Mouse (Mus musculus) G1E (cell line): ENCODE measurements at regions not wholly inside any gene's neighbourhood (a gene's known extent, or its start where the extent isn't known, plus 50 kb on each side); places are given as distances from the start of the nearest gene placed in this dataset.
"Not testable (repeated sequence)": the region's sequence is repeated elsewhere in the genome, so short reads cannot be mapped to it uniquely, and the experiment has no call there.

Experiments used
- ATAC-seq: 2 replicates; pipeline ENCODE4 v1.8.0; 2016; ENCODE audit warnings: mild to moderate bottlenecking; ENCODE audit not compliant: insufficient number of reproducible peaks, poor library complexity, low FRiP score, severe bottlenecking; ENCODE audit errors: extremely low read depth
- DNase-seq: peaks from one replicate; pipeline ENCODE4 v3.0.0; 2012; ENCODE audit warnings: low spot score
- H3K27me3 ChIP-seq: 2 replicates; pipeline ENCODE4 v1.6.1; 2012; ENCODE audit warnings: mild to moderate bottlenecking, low read length, inconsistent platforms; ENCODE audit not compliant: insufficient read depth
- H3K36me3 ChIP-seq: replicated peaks from 2 replicates; pipeline ENCODE3; 2012; ENCODE audit warnings: mild to moderate bottlenecking, inconsistent platforms
- H3K4me1 ChIP-seq: 2 replicates; pipeline ENCODE4 v1.6.1; 2012; ENCODE audit warnings: low read depth, low read length, inconsistent platforms, mixed read lengths; ENCODE audit not compliant: insufficient read depth
- H3K4me3 ChIP-seq: 2 replicates; pipeline ENCODE4 v1.5.1; 2012; ENCODE audit warnings: low read depth, mild to moderate bottlenecking, inconsistent platforms, low read length, moderate library complexity, mixed read lengths
- H3K9me3 ChIP-seq: replicated peaks from 2 replicates; pipeline ENCODE4 v1.6.1; 2012; ENCODE audit warnings: inconsistent platforms
- CTCF ChIP-seq: IDR thresholded peaks from 2 replicates; pipeline ENCODE4 v1.5.1; 2012; ENCODE audit warnings: low read depth, low read length, inconsistent platforms, mixed read lengths
- GATA1 ChIP-seq: IDR thresholded peaks from 2 replicates; pipeline ENCODE4 v1.6.1; 2012; ENCODE audit warnings: borderline replicate concordance, low read length, inconsistent platforms, mixed read lengths
- GATA2 ChIP-seq: IDR thresholded peaks from 2 replicates; pipeline ENCODE4 v1.6.1; 2012; ENCODE audit warnings: low read depth, low read length, inconsistent platforms, borderline replicate concordance
- POLR2AphosphoS5 ChIP-seq: IDR thresholded peaks from 2 replicates; pipeline ENCODE4 v1.6.1; 2012; ENCODE audit warnings: low read depth, low read length, inconsistent platforms; ENCODE audit not compliant: insufficient replicate concordance
- TAL1 ChIP-seq: conservative IDR thresholded peaks from 2 replicates; pipeline ENCODE4 v1.6.1; 2012; ENCODE audit warnings: low read depth, low read length, inconsistent platforms, mixed read lengths

DNA sequence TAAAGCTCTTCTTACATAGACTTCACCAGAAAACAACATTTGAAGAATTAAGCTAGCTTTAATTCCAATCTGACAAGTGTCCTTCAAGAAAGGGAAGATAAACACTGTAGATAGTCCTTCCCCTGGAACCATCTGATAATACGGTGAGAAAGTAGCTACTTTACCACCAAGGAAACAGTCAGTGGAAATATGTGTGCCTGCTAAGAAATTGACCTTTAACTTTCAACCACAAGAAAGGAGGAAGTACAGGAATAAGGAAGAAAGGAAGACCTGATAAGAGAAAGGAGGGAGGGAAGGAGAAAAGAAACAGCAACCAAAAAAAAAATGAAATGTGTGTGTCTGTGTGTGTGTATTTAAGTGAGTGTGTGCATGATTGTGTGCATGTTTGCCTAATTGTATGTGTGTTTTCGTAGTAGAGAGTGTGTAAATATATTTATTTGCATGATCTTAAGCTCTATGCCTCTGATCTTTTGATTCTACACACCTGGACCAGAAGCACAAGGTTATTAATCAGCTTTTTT is 831.3 kb downstream of the Pla2g4a start:
- H3K9me3 ChIP-seq, result 0 out of 2 replicates have a peak, but pooled peaks cover 2% of the 10 kb centered on the region
- H3K27me3 ChIP-seq, result no peaks in the 10 kb centered on the region
- H3K36me3 ChIP-seq, result no peaks in the 10 kb centered on the region
- H3K4me3 ChIP-seq, result no peak overlapping the region
- ATAC-seq (no peak), DNase-seq (no peak)
- TF ChIP-seq GATA2 (no peak), GATA1 (no peak), CTCF (no peak), POLR2AphosphoS5 (no peak), TAL1 (no peak)
- H3K4me1 ChIP-seq, result no peaks in the 10 kb centered on the region

GRCm38 (mm10) chr1:149129138-149129537 is 832.0 kb downstream of the Pla2g4a start:
- H3K27me3 ChIP-seq, result no peaks in the 10 kb centered on the region
- 0 out of 2 replicates have a peak, but pooled peaks cover 2% of the 10 kb centered on the region for H3K9me3 ChIP-seq
- H3K36me3 ChIP-seq, result no peaks in the 10 kb centered on the region
- no peak for DNase-seq
- no peak overlapping the region for H3K4me3 ChIP-seq
- TF ChIP-seq CTCF, result no peak
- no peak for ATAC-seq
- no peaks in the 10 kb centered on the region for H3K4me1 ChIP-seq

DNA sequence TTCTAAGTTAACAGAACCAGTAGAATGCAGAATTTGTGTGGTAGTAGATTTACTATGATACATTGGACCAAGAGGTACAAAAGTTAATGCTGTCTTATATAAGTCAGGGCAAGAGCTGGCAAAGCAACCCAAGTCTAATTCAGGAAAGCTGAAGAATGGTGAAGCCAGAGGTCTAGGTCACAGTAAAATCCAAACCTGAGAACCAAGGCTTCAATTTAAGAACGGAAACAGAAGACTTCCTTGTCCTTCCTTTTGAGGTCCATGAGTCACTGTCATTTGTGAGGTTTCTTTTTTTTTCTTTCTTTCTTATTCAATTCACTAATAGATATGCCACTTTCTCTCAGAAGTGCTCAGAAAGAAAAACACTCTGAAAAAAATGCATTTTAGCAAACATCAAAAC is 833.4 kb downstream of the Pla2g4a start:
- ATAC-seq, result no peak
- DNase-seq, result no peak
- no peak for TF ChIP-seq CTCF
- no peaks in the 10 kb centered on the region for H3K36me3 ChIP-seq
- no peaks in the 10 kb centered on the region for H3K4me1 ChIP-seq
- no peaks in the 10 kb centered on the region for H3K27me3 ChIP-seq
- H3K9me3 ChIP-seq, result 0 out of 2 replicates have a peak, but pooled peaks cover 2% of the 10 kb centered on the region
- no peak overlapping the region for H3K4me3 ChIP-seq

GRCm38 (mm10) chr1:149103396-149103795 is 857.7 kb downstream of the Pla2g4a start:
- H3K36me3 ChIP-seq, result no peaks in the 10 kb centered on the region
- DNase-seq (no peak), ATAC-seq (no peak)
- H3K27me3 ChIP-seq, result no peaks in the 10 kb centered on the region
- no peak overlapping the region for H3K4me3 ChIP-seq
- no peaks in the 10 kb centered on the region for H3K4me1 ChIP-seq
- H3K9me3 ChIP-seq, result peaks cover 1% of the 10 kb centered on the region
- TF ChIP-seq POLR2AphosphoS5, result no peak
- TF ChIP-seq CTCF, result no peak
- no peak for TF ChIP-seq TAL1
- TF ChIP-seq GATA2, result no peak
- no peak for TF ChIP-seq GATA1

DNA sequence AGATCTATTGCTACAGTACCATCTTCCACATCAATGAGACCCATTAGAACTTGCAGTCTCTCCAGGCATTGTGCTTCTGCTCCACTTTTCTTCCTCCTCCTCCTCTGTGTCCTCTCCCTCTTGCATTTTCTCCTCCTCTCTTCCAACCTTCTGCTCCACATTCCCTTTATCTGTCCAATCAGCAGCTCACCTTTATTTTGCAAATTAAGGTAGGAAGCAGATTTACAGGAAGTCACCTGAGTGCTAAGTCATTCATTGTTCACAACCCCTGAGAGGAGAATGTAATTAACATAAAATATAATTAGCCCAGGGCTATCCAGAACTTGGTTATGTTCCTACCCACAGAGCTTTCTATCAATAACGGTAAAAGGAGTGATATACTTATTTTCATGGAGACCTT is 863.7 kb downstream of the Pla2g4a start:
- no peaks in the 10 kb centered on the region for H3K9me3 ChIP-seq
- no peak for ATAC-seq
- no peak overlapping the region for H3K4me3 ChIP-seq
- no peaks in the 10 kb centered on the region for H3K27me3 ChIP-seq
- H3K36me3 ChIP-seq, result no peaks in the 10 kb centered on the region
- no peaks in the 10 kb centered on the region for H3K4me1 ChIP-seq
- DNase-seq, result no peak
- no peak for TF ChIP-seq GATA1
- no peak for TF ChIP-seq TAL1
- no peak for TF ChIP-seq CTCF
- no peak for TF ChIP-seq POLR2AphosphoS5

DNA sequence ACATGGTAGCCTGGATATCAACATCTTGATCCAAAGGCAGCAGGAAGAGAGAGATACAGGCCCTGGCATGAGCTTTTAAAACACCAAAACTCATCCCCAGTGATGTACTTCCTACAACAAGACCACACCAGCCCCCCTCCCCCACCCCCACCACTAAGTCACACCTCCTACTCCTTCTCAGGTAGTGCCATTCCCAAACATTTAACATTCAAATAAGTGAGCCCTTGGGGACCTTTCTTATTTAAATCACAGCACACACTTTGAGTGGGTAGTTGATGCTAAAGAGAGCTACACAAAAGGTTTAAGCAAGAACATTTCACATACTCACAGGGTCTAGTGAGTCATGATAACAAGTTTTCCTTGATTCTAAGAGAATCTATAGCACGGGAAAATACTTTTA is 886.4 kb downstream of the Pla2g4a start:
- TF ChIP-seq GATA2 (no peak), POLR2AphosphoS5 (no peak), TAL1 (no peak), GATA1 (no peak), CTCF (no peak)
- Histone ChIP-seq H3K36me3 (no peaks in the 10 kb centered on the region), H3K4me3 (no peak overlapping the region), H3K9me3 (peaks cover 4% of the 10 kb centered on the region), H3K27me3 (no peaks in the 10 kb centered on the region), H3K4me1 (no peaks in the 10 kb centered on the region)
- no peak for ATAC-seq
- DNase-seq, result no peak

- Histone ChIP-seq H3K9me3 (peaks cover 11% of the 10 kb centered on the region), H3K4me1 (no peaks in the 10 kb centered on the region), H3K4me3 (no peak overlapping the region), H3K36me3 (no peaks in the 10 kb centered on the region), H3K27me3 (no peaks in the 10 kb centered on the region)
- TF ChIP-seq TAL1, result no peak
- TF ChIP-seq GATA1, result no peak
- TF ChIP-seq CTCF, result no peak
- TF ChIP-seq GATA2, result no peak
- TF ChIP-seq POLR2AphosphoS5, result no peak
- no peak for ATAC-seq
- no peak for DNase-seq
Measured at GRCm38 (mm10) chr1:149069570-149069969, 891.5 kb downstream of the Pla2g4a start.

DNA sequence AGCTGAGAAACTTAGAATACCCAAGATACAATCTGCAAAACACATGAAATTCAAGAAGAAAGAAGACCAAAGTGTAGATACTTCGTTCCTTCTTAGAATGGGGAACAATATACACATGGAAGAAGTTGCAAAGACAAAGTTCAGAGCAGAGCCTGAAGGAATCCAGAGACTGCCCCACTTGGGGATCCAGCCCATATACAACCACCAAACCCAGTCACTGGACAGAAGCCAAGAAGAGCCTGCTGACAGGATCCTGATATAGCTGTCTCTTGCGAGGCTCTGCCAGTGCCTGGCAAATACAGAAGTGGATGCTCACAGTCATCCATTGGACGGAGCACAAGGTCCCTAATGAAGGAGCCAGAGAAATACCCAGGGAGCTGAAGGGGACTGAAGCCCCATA is 898.1 kb downstream of the Pla2g4a start:
- not testable (repeated sequence) for H3K27me3 ChIP-seq, ATAC-seq, H3K36me3 ChIP-seq, DNase-seq, H3K4me1 ChIP-seq, H3K4me3 ChIP-seq
- peaks cover 12% of the 10 kb centered on the region for H3K9me3 ChIP-seq
